Mouse (Mus musculus) neural tube, embryonic 15.5 days (tissue): ENCODE measurements around the gene Btg1. TPM values are rescaled to one million over a fixed set of nuclear protein-coding genes. Genes with fewer than 3 reads are reported as not detected.

Source experiments
- ATAC-seq: fragments of 200-750 bp; cut with Nextera tagmentation; 2 replicates; pipeline ENCODE4 v1.8.0; 2017; ENCODE audit warnings: mild to moderate bottlenecking, moderate TSS enrichment, moderate library complexity; ENCODE audit not compliant: low FRiP score
- H3K27ac ChIP-seq: fragments of 300-500 bp; sonication (generic); replicated peaks from 2 replicates; pipeline ENCODE4 v1.5.1; 2015; ENCODE audit warnings: mild to moderate bottlenecking, inconsistent platforms
- H3K27me3 ChIP-seq: fragments of 300-500 bp; sonication (generic); replicated peaks from 2 replicates; pipeline ENCODE4 v1.6.1; 2015; ENCODE audit warnings: inconsistent platforms
- H3K36me3 ChIP-seq: fragments of 300-500 bp; sonication (generic); 2 replicates; pipeline ENCODE4 v1.6.1; 2015; ENCODE audit warnings: inconsistent platforms
- H3K4me1 ChIP-seq: fragments of 300-500 bp; sonication (generic); 2 replicates; pipeline ENCODE4 v1.6.1; 2015; ENCODE audit warnings: inconsistent platforms
- H3K4me2 ChIP-seq: fragments of 300-500 bp; sonication (generic); 2 replicates; pipeline ENCODE4 v1.6.1; 2015; ENCODE audit warnings: inconsistent platforms, mild to moderate bottlenecking, moderate library complexity
- H3K4me3 ChIP-seq: fragments of 300-500 bp; sonication (generic); replicated peaks from 2 replicates; pipeline ENCODE4 v1.5.1; 2015; ENCODE audit warnings: mild to moderate bottlenecking, inconsistent platforms
- H3K9ac ChIP-seq: fragments of 300-500 bp; sonication (generic); replicated peaks from 2 replicates; pipeline ENCODE4 v1.6.1; 2015; ENCODE audit warnings: mild to moderate bottlenecking, inconsistent platforms
- H3K9me3 ChIP-seq: fragments of 300-500 bp; sonication (generic); replicated peaks from 2 replicates; pipeline ENCODE4 v1.6.1; 2016; ENCODE audit warnings: inconsistent platforms
- WGBS: fragments of 180-500 bp; shearing (Covaris S2); methylation state at CpG from one replicate; pipeline ENCODE4 v1.1.7; 2015; ENCODE audit warnings: mixed read lengths; 5-methylcytosine and 5-hydroxymethylcytosine counted together
- polyA plus RNA-seq: library from polyadenylated mRNA; unstranded; fragments of >200 nt; fragmentation: Nextera tagmentation; extraction: Ambion mirVana; gene quantifications from 2 replicates; pipeline ENCODE4 v1.2.1, GENCODE M21; 2015

The Btg1 gene
- polyA plus RNA-seq = 36.2 and 41.6 TPM in 2 replicates

GRCm38 (mm10) chr10:96616709-96617116 is at the start of gene Btg1:
Btg1 (plus strand) TSS chr10:96617006.
- Histone ChIP-seq H3K27me3 (no peaks in the 10 kb centered on the region), H3K27ac (peak within 1 kb of the TSS; percentile 97), H3K36me3 (no peaks in the 10 kb centered on the region), H3K9ac (peak within 1 kb of the TSS; percentile 99), H3K4me3 (peak within 1 kb of the TSS; percentile 97), H3K4me2 (peak within 1 kb of the TSS; percentile 66), H3K9me3 (no peaks in the 10 kb centered on the region), H3K4me1 (peaks cover 12% of the 10 kb centered on the region)
- peak; percentile 98 for ATAC-seq
- under 1% methylated on average over 36 of the region's 37 CpGs for WGBS

DNA sequence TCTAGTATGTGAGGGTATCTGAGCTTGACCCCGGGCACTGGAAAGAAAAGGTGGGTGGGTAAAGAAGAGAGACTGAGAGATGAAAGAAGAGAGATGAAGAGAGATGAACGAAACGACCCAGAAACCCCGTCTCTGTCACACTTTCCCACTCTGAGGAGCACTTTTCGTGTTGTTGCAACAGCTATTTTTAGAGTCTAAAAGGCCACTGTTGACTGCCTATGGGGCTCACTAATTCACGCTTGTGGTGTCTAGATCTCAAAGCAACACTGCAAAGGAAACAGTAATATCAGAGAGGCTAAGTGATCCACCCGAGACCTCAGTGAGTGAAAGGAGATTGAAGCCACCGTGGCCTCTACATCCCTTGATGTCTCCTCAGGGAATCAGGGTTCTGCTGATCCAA is 47.3 kb upstream of the Btg1 start:
- no peak overlapping the region for H3K27ac ChIP-seq
- no peaks in the 10 kb centered on the region for H3K27me3 ChIP-seq
- H3K36me3 ChIP-seq = no peaks in the 10 kb centered on the region
- H3K4me3 ChIP-seq = no peak overlapping the region
- 81% methylated on average over 8 of the region's 8 CpGs for WGBS
- H3K9ac ChIP-seq = no peak overlapping the region
- no peak for ATAC-seq
- H3K9me3 ChIP-seq = no peaks in the 10 kb centered on the region
- no peak overlapping the region for H3K4me2 ChIP-seq
- no peaks in the 10 kb centered on the region for H3K4me1 ChIP-seq

DNA sequence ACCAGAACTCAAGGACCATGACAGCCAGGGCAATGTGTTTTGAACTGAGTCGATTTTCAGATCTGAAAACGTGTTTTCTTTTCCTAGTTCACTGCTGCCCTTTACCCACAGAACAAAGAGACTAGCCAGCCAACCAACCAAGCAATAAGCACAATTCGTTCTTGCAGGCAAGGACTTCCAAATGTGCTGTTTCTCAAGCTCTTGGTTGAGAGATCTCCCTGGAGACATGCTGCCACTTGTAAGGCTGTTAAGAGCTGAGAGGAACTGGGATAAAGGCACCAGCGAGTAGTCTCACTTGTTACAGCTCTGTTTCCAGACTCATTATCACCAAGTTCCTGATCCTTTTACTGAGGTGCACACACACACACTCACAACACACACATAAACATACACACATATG is 45.6 kb upstream of the Btg1 start:
- Histone ChIP-seq H3K27ac (no peak overlapping the region), H3K9me3 (no peaks in the 10 kb centered on the region), H3K4me3 (no peak overlapping the region), H3K9ac (no peak overlapping the region), H3K36me3 (no peaks in the 10 kb centered on the region), H3K4me2 (no peak overlapping the region), H3K27me3 (no peaks in the 10 kb centered on the region), H3K4me1 (no peaks in the 10 kb centered on the region)
- no peak for ATAC-seq
- 65% methylated on average over 4 of the region's 4 CpGs for WGBS

DNA sequence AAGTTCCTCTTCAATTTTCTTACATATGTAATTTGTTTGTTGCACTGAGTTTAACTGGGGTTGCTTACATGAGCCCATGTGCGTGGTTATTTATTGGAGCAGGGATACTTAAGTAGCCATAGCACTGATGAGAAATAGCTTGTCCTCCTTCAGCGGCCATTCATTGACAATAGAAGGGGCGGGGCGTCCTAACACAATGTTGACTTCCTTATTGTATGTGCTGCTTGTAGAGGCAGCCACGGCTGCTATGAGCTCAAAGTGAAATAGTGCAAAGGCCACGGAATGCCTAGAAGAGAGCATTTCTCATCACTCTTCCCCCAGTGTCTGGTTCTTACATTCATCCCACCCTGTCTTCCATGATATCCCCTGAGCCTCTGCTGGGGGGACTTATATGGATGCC is 42.0 kb upstream of the Btg1 start:
- Histone ChIP-seq H3K36me3 (no peaks in the 10 kb centered on the region), H3K4me3 (no peak overlapping the region), H3K9me3 (no peaks in the 10 kb centered on the region), H3K4me2 (no peak overlapping the region), H3K27me3 (no peaks in the 10 kb centered on the region), H3K9ac (no peak overlapping the region), H3K27ac (no peak overlapping the region), H3K4me1 (no peaks in the 10 kb centered on the region)
- WGBS = 46% methylated on average over 6 of the region's 6 CpGs
- no peak for ATAC-seq

DNA sequence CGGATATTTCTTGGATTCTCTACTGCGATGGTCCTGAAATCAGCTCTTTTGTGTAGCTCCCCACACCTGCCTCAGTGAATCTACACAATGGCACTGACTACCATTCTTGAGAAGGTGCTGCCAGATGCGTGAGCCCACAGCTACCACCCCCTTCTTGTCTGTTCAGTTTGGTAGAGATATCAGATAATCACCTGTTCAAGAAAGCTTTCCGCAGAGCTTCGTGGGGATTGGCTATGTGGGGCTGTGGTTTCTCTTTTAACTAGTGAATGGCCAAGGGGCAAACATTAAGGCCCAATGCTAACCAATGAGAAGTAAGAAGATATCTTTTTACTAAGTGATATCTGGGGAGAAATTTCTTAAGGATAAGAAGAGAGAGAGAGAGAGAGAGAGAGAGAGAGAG is 41.5 kb upstream of the Btg1 start:
- no peak overlapping the region for H3K27ac ChIP-seq
- H3K9ac ChIP-seq = no peak overlapping the region
- H3K9me3 ChIP-seq = no peaks in the 10 kb centered on the region
- no peak overlapping the region for H3K4me3 ChIP-seq
- H3K27me3 ChIP-seq = no peaks in the 10 kb centered on the region
- H3K4me2 ChIP-seq = no peak overlapping the region
- 88% methylated on average over 5 of the region's 5 CpGs for WGBS
- ATAC-seq = no peak
- H3K36me3 ChIP-seq = no peaks in the 10 kb centered on the region
- peaks cover 3% of the 10 kb centered on the region; the same call in 1 of the 2 replicates for H3K4me1 ChIP-seq

GRCm38 (mm10) chr10:96578924-96579323 is 37.9 kb upstream of the Btg1 start:
- Histone ChIP-seq H3K4me3 (no peak overlapping the region), H3K9ac (no peak overlapping the region), H3K4me1 (peaks cover 6% of the 10 kb centered on the region), H3K9me3 (no peaks in the 10 kb centered on the region), H3K4me2 (no peak overlapping the region), H3K27me3 (no peaks in the 10 kb centered on the region), H3K36me3 (no peaks in the 10 kb centered on the region), H3K27ac (no peak overlapping the region)
- WGBS = 76% methylated on average over 5 of the region's 5 CpGs
- ATAC-seq = no peak

GRCm38 (mm10) chr10:96579436-96579835 is 37.4 kb upstream of the Btg1 start:
- H3K27ac ChIP-seq = no peak overlapping the region
- no peak overlapping the region for H3K4me2 ChIP-seq
- ATAC-seq = no peak
- peaks cover 6% of the 10 kb centered on the region for H3K4me1 ChIP-seq
- 58% methylated on average over 4 of the region's 4 CpGs for WGBS
- no peaks in the 10 kb centered on the region for H3K9me3 ChIP-seq
- H3K4me3 ChIP-seq = no peak overlapping the region
- no peaks in the 10 kb centered on the region for H3K27me3 ChIP-seq
- H3K36me3 ChIP-seq = no peaks in the 10 kb centered on the region
- no peak overlapping the region for H3K9ac ChIP-seq

GRCm38 (mm10) chr10:96580246-96580645 is 36.6 kb upstream of the Btg1 start:
- H3K27me3 ChIP-seq = no peaks in the 10 kb centered on the region
- H3K4me3 ChIP-seq = no peak overlapping the region
- no peak overlapping the region for H3K4me2 ChIP-seq
- H3K9ac ChIP-seq = no peak overlapping the region
- peaks cover 6% of the 10 kb centered on the region for H3K4me1 ChIP-seq
- H3K36me3 ChIP-seq = no peaks in the 10 kb centered on the region
- WGBS = 83% methylated on average over 7 of the region's 7 CpGs
- no peaks in the 10 kb centered on the region for H3K9me3 ChIP-seq
- ATAC-seq = no peak
- no peak overlapping the region for H3K27ac ChIP-seq

DNA sequence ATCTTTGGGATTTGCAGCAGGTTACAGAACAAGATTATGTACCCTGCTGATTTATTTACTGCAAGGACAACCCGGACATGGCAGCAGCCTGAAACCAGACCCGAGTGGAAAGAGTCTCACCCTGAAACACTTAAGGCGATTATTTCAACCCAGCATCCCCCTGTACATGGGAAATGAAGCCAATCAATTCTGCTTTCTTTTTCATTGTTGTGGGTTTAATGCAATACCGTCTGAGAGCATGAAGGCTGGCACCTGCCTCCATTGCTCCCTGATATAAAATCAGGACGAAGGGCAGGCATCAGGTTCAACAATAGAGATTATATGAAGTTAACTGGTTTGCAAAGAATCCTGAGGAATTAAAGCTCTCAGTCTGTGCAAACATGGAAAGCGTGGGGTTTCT is 35.6 kb upstream of the Btg1 start:
- WGBS = 41% methylated on average over 6 of the region's 6 CpGs
- no peaks in the 10 kb centered on the region for H3K27me3 ChIP-seq
- no peak overlapping the region for H3K4me2 ChIP-seq
- H3K9me3 ChIP-seq = no peaks in the 10 kb centered on the region
- no peak overlapping the region for H3K9ac ChIP-seq
- no peak overlapping the region for H3K4me3 ChIP-seq
- peaks cover 6% of the 10 kb centered on the region for H3K4me1 ChIP-seq
- no peak; the same call in 1 of the 2 replicates for ATAC-seq
- H3K27ac ChIP-seq = no peak overlapping the region
- no peaks in the 10 kb centered on the region for H3K36me3 ChIP-seq

DNA sequence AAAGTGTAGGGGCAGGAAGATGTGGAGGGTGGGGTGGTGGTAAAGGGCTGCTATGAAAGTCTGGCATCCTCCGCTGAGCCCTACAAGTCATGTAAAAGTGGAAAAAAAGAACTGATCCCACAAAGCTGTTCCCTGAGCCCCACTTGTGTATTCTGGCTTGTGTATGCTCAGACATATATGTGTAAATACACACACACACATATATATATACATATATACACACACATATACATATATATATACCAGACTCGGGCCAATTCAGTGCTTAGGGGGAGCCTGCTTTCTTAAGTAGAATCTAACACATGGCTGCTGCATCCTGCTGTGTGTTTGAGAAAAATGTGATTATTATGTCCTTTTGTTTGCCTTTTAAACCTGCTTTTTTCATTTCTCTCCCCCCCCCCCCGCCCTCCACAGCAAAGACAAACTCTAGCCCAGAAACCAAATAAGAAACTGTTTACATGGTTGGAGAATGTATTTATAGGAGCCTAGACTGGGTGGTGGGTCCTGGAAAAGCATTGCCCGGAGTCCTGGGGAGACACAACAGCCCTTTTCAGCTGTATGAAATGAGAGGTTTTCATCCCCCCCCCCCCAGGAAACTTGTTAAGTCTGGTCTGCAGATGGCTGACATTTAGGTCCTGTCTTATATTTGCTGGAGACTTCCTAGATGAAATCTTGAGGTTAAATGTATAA is 30.5 kb upstream of the Btg1 start:
- Histone ChIP-seq H3K27me3 (no peaks in the 10 kb centered on the region), H3K4me2 (no peak overlapping the region), H3K4me3 (no peak overlapping the region), H3K4me1 (peaks cover under 1% of the 10 kb centered on the region; the same call in 1 of the 2 replicates), H3K36me3 (no peaks in the 10 kb centered on the region), H3K27ac (no peak overlapping the region), H3K9ac (no peak overlapping the region), H3K9me3 (no peaks in the 10 kb centered on the region)
- WGBS = 81% methylated on average over 4 of the region's 4 CpGs
- ATAC-seq = no peak

GRCm38 (mm10) chr10:96586881-96587217 is 30.0 kb upstream of the Btg1 start:
- Histone ChIP-seq H3K9ac (no peak overlapping the region), H3K9me3 (no peaks in the 10 kb centered on the region), H3K4me1 (no peaks in the 10 kb centered on the region), H3K27me3 (no peaks in the 10 kb centered on the region), H3K27ac (no peak overlapping the region), H3K36me3 (no peaks in the 10 kb centered on the region), H3K4me2 (no peak overlapping the region), H3K4me3 (no peak overlapping the region)
- no peak for ATAC-seq
- WGBS = 86% methylated on average over 4 of the region's 4 CpGs

GRCm38 (mm10) chr10:96588233-96588632 is 28.6 kb upstream of the Btg1 start:
- ATAC-seq = no peak
- Histone ChIP-seq H3K4me1 (no peaks in the 10 kb centered on the region), H3K4me3 (no peak overlapping the region), H3K36me3 (no peaks in the 10 kb centered on the region), H3K27me3 (no peaks in the 10 kb centered on the region), H3K27ac (no peak overlapping the region), H3K9me3 (no peaks in the 10 kb centered on the region), H3K9ac (no peak overlapping the region), H3K4me2 (no peak overlapping the region)
- WGBS = 87% methylated on average over 6 of the region's 6 CpGs
